Mouse (Mus musculus) natural killer cell, adult 2 months (primary cell): ENCODE results near the gene Gm37240.
A peak's percentile ranks its signal among the peaks of the same experiment; 100 is the strongest.
"Not testable (repeated sequence)": the region's sequence is repeated elsewhere in the genome, so short reads cannot be mapped to it uniquely, and the experiment has no call there.

ENCODE experiments used
- DNase-seq, 2 experiments: peaks; one replicate each; pipeline ENCODE4 v3.0.0; 2022; ENCODE audit warnings: low spot score in 2 of 2

Gm37240 gene

GRCm38 (mm10) chr3:84681699-84682098 is 1205.6 kb downstream of the Gm37240 start:
- peak; percentile 64 to 68 for DNase-seq

GRCm38 (mm10) chr3:84680062-84680461 is 1207.3 kb downstream of the Gm37240 start:
- DNase-seq, result peak; percentile 80 to 88

- no peak for DNase-seq
Measured at GRCm38 (mm10) chr3:84679542-84679941, 1207.8 kb downstream of the Gm37240 start.

- DNase-seq, result peak; percentile 41 to 51
Measured at GRCm38 (mm10) chr3:84678891-84679290, 1208.4 kb downstream of the Gm37240 start.

GRCm38 (mm10) chr3:84675710-84676109 is 1211.6 kb downstream of the Gm37240 start:
- DNase-seq, result no peak

- no peak for DNase-seq
Measured at GRCm38 (mm10) chr3:84673552-84673951, 1213.8 kb downstream of the Gm37240 start.

GRCm38 (mm10) chr3:84672136-84672535 is 1215.2 kb downstream of the Gm37240 start:
- no peak for DNase-seq

- DNase-seq, result no peak
Measured at GRCm38 (mm10) chr3:84668957-84669356, 1218.4 kb downstream of the Gm37240 start.

- no peak for DNase-seq
Measured at GRCm38 (mm10) chr3:84665255-84666073, 1221.9 kb downstream of the Gm37240 start.

GRCm38 (mm10) chr3:84664686-84665085 is 1222.6 kb downstream of the Gm37240 start:
- no peak for DNase-seq

GRCm38 (mm10) chr3:84663858-84664257 is 1223.5 kb downstream of the Gm37240 start:
- no peak for DNase-seq

- no peak for DNase-seq
Measured at GRCm38 (mm10) chr3:84663079-84663478, 1224.2 kb downstream of the Gm37240 start.

GRCm38 (mm10) chr3:84660380-84660779 is 1226.9 kb downstream of the Gm37240 start:
- DNase-seq, result no peak

- no peak for DNase-seq
Measured at GRCm38 (mm10) chr3:84658872-84659271, 1228.4 kb downstream of the Gm37240 start.

GRCm38 (mm10) chr3:84658017-84658416 is 1229.3 kb downstream of the Gm37240 start:
- no peak for DNase-seq

GRCm38 (mm10) chr3:84657240-84657639 is 1230.1 kb downstream of the Gm37240 start:
- no peak for DNase-seq

- not testable (repeated sequence) for DNase-seq
Measured at GRCm38 (mm10) chr3:84655785-84656150, 1231.5 kb downstream of the Gm37240 start.

GRCm38 (mm10) chr3:84654900-84655784 is 1232.2 kb downstream of the Gm37240 start:
- DNase-seq, result no peak

GRCm38 (mm10) chr3:84654246-84654826 is 1233.0 kb downstream of the Gm37240 start:
- peak; percentile 22 to 51 for DNase-seq

GRCm38 (mm10) chr3:84653557-84654245 is 1233.6 kb downstream of the Gm37240 start:
- no peak for DNase-seq
